Mouse (Mus musculus): ENCODE measurements around the gene Gm10375.
"Not testable (repeated sequence)": the region's sequence is repeated elsewhere in the genome, so short reads cannot be mapped to it uniquely, and the experiment has no call there.

Gene Gm10375

GRCm38 (mm10) chr14:43607913-43608312 is at the start of gene Gm10375:
TSS of gene Gm10375 (minus strand) at chr14:43608013.
- not testable (repeated sequence) for DNase-seq

- DNase-seq = not testable (repeated sequence)
Observed at GRCm38 (mm10) chr14:43579046-43579445, 28.8 kb downstream of the Gm10375 start, which contains the start of gene Gm17654. TSS of gene Gm17654 (minus strand) at chr14:43579146.

- not testable (repeated sequence) for DNase-seq
Observed at GRCm38 (mm10) chr14:43577969-43578368, 29.8 kb downstream of the Gm10375 start.
